Mouse (Mus musculus): ENCODE results near the gene Rhobtb1. TPM values are rescaled to one million over a fixed set of nuclear protein-coding genes. Genes with fewer than 3 reads are reported as not detected.

The Rhobtb1 gene
- polyA plus RNA-seq, 1 experiment from 2014 or later, result 29.4 TPM

DNA sequence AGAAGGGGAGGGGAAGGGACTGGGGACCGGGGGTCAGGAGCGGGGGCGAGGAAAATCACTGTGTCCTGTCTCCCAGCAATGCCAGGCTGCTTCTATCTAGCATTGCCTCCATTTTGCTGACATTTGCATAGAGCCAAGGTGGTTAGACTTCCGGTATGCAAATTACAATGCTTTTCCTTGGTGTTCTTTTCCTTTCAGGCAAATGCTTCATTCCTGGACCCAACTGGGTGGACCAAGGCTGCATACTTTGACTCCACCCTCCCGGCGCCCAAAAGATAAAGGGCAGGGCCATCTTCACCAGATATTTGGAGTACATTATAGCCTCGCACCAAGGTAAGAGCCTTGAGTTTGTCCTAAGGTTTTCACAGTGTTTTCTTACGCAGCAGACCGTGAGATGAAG lies 144.7 kb downstream of the Rhobtb1 start:
- H3K4me1 ChIP-seq (ENCODE audit: control insufficient read depth, insufficient read depth, low read length), result no peaks in the 10 kb centered on the region
- H3K27ac ChIP-seq (ENCODE audit: low read length), result no peak overlapping the region
- 79% methylated on average over 9 of the region's 9 CpGs for WGBS
- no peak for ATAC-seq (replicated peaks; ENCODE audit: extremely low read depth, insufficient read depth, low FRiP score)
- H3K4me2 ChIP-seq (ENCODE audit: low read depth, low read length), result no peak overlapping the region
- H3K4me3 ChIP-seq (ENCODE audit: low read length), result no peak overlapping the region
- H3K36me3 ChIP-seq (ENCODE audit: control insufficient read depth, insufficient read depth), result no peaks in the 10 kb centered on the region
- H3K9ac ChIP-seq (ENCODE audit: low read length), result no peak overlapping the region
- H3K27me3 ChIP-seq (ENCODE audit: control insufficient read depth, insufficient read depth, low read length), result no peaks in the 10 kb centered on the region
- 0 out of 2 replicates have a peak, but pooled peaks cover 2% of the 10 kb centered on the region for H3K9me3 ChIP-seq (replicated peaks; ENCODE audit: control insufficient read depth, low read length)

DNA sequence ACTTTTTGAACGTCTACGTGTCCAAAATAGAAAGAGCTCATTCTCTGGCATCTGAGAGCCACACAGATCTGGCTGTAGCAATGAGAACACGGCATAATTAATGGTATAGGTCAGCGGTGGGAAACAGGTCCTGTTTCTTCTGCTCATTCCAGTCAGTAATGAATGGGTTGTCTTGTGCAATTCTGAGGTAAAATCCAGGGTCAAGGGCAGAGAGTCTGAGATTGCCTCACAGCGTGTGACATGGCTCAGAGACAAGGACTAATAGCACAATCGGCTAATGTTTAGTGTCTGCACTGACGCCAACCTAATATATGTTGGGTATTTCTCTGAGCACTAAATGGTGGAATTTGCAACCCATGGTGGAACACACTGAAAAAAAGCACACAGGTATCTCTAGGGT lies 148.8 kb downstream of the Rhobtb1 start:
- H3K27me3 ChIP-seq (ENCODE audit: control insufficient read depth, insufficient read depth, low read length), result no peaks in the 10 kb centered on the region

DNA sequence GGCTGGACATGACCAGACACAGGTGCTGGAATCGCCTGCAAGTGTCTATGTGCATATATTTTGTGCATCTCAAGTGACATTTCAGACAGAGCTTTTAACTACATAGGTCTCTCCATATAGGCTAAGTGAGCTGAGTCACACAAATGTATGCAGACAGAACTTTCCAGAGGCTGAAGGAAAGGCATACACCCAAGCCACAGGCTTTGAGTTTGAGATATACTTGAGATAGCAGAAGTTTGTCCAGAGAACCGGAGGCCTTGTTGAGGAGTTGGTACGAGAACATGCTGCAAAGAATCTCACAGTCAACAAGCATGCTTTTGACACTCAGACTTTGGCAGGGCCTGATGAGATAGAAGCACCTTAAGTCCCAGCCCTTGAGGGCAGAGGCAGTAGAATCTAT lies 151.4 kb downstream of the Rhobtb1 start:
- no peak overlapping the region for H3K4me3 ChIP-seq (ENCODE audit: low read length)
- ATAC-seq (replicated peaks; ENCODE audit: extremely low read depth, insufficient read depth, low FRiP score), result no peak
- WGBS, result 56% methylated on average over 3 of the region's 3 CpGs

More for the DNA sequence above, 148.8 kb downstream of the Rhobtb1 start:
- no peak for ATAC-seq (replicated peaks; ENCODE audit: extremely low read depth, insufficient read depth, low FRiP score)
- H3K9ac ChIP-seq (ENCODE audit: low read length), result no peak overlapping the region
- H3K4me3 ChIP-seq (ENCODE audit: low read length), result no peak overlapping the region
- H3K27ac ChIP-seq (ENCODE audit: low read length), result no peak overlapping the region
- no peaks in the 10 kb centered on the region for H3K9me3 ChIP-seq (replicated peaks; ENCODE audit: control insufficient read depth, low read length)
- no peak overlapping the region for H3K4me2 ChIP-seq (ENCODE audit: low read depth, low read length)
- no peaks in the 10 kb centered on the region for H3K4me1 ChIP-seq (ENCODE audit: control insufficient read depth, insufficient read depth, low read length)
- WGBS, result 84% methylated on average over 7 of the region's 7 CpGs
- no peaks in the 10 kb centered on the region for H3K36me3 ChIP-seq (ENCODE audit: control insufficient read depth, insufficient read depth)

GRCm38 (mm10) chr10:69304819-69305218 lies 153.6 kb downstream of the Rhobtb1 start:
- Histone ChIP-seq H3K9me3 (replicated peaks; ENCODE audit: control insufficient read depth, low read length) (no peaks in the 10 kb centered on the region), H3K9ac (ENCODE audit: low read length) (no peak overlapping the region), H3K4me1 (ENCODE audit: control insufficient read depth, insufficient read depth, low read length) (no peaks in the 10 kb centered on the region; the same call in 1 of the 2 replicates), H3K27ac (ENCODE audit: low read length) (no peak overlapping the region), H3K4me2 (ENCODE audit: low read depth, low read length) (no peak overlapping the region), H3K36me3 (ENCODE audit: control insufficient read depth, insufficient read depth) (no peaks in the 10 kb centered on the region), H3K27me3 (ENCODE audit: control insufficient read depth, insufficient read depth, low read length) (no peaks in the 10 kb centered on the region), H3K4me3 (ENCODE audit: low read length) (no peak overlapping the region)
- no peak for ATAC-seq (replicated peaks; ENCODE audit: extremely low read depth, insufficient read depth, low FRiP score)
- 83% methylated on average over 3 of the region's 3 CpGs for WGBS

More for the DNA sequence above, 151.4 kb downstream of the Rhobtb1 start:
- H3K4me2 ChIP-seq (ENCODE audit: low read depth, low read length), result no peak overlapping the region
- H3K36me3 ChIP-seq (ENCODE audit: control insufficient read depth, insufficient read depth), result no peaks in the 10 kb centered on the region
- H3K27ac ChIP-seq (ENCODE audit: low read length), result no peak overlapping the region
- H3K9ac ChIP-seq (ENCODE audit: low read length), result no peak overlapping the region
- H3K27me3 ChIP-seq (ENCODE audit: control insufficient read depth, insufficient read depth, low read length), result no peaks in the 10 kb centered on the region
- H3K4me1 ChIP-seq (ENCODE audit: control insufficient read depth, insufficient read depth, low read length), result no peaks in the 10 kb centered on the region; the same call in 1 of the 2 replicates
- no peaks in the 10 kb centered on the region for H3K9me3 ChIP-seq (replicated peaks; ENCODE audit: control insufficient read depth, low read length)

- 34% methylated on average over 7 of the region's 7 CpGs for WGBS
- Histone ChIP-seq H3K9ac (ENCODE audit: low read length) (no peak overlapping the region), H3K4me1 (ENCODE audit: control insufficient read depth, insufficient read depth, low read length) (no peaks in the 10 kb centered on the region; the same call in 1 of the 2 replicates), H3K4me2 (ENCODE audit: low read depth, low read length) (no peak overlapping the region), H3K9me3 (replicated peaks; ENCODE audit: control insufficient read depth, low read length) (no peaks in the 10 kb centered on the region), H3K27ac (ENCODE audit: low read length) (no peak overlapping the region), H3K36me3 (ENCODE audit: control insufficient read depth, insufficient read depth) (no peaks in the 10 kb centered on the region), H3K4me3 (ENCODE audit: low read length) (no peak overlapping the region), H3K27me3 (ENCODE audit: control insufficient read depth, insufficient read depth, low read length) (no peaks in the 10 kb centered on the region)
- ATAC-seq (replicated peaks; ENCODE audit: extremely low read depth, insufficient read depth, low FRiP score), result no peak
Observed at GRCm38 (mm10) chr10:69305600-69305999, 154.4 kb downstream of the Rhobtb1 start.

- ATAC-seq (replicated peaks; ENCODE audit: extremely low read depth, insufficient read depth, low FRiP score), result no peak
- no peak overlapping the region for H3K4me2 ChIP-seq (ENCODE audit: low read depth, low read length)
- no peaks in the 10 kb centered on the region for H3K27me3 ChIP-seq (ENCODE audit: control insufficient read depth, insufficient read depth, low read length)
- no peaks in the 10 kb centered on the region; the same call in 1 of the 2 replicates for H3K4me1 ChIP-seq (ENCODE audit: control insufficient read depth, insufficient read depth, low read length)
- H3K9ac ChIP-seq (ENCODE audit: low read length), result no peak overlapping the region
- H3K4me3 ChIP-seq (ENCODE audit: low read length), result no peak overlapping the region
- WGBS, result 45% methylated on average over 14 of the region's 14 CpGs
- H3K9me3 ChIP-seq (replicated peaks; ENCODE audit: control insufficient read depth, low read length), result no peaks in the 10 kb centered on the region
- no peaks in the 10 kb centered on the region for H3K36me3 ChIP-seq (ENCODE audit: control insufficient read depth, insufficient read depth)
- H3K27ac ChIP-seq (ENCODE audit: low read length), result no peak overlapping the region
Observed at GRCm38 (mm10) chr10:69306205-69306604, 155.0 kb downstream of the Rhobtb1 start.

- WGBS, result 39% methylated on average over 5 of the region's 5 CpGs
- no peak for ATAC-seq (replicated peaks; ENCODE audit: extremely low read depth, insufficient read depth, low FRiP score)
- no peak overlapping the region for H3K4me2 ChIP-seq (ENCODE audit: low read depth, low read length)
Observed at GRCm38 (mm10) chr10:69307067-69307466, 155.8 kb downstream of the Rhobtb1 start.

GRCm38 (mm10) chr10:69309109-69309508 lies 157.9 kb downstream of the Rhobtb1 start:
- no peak for ATAC-seq (replicated peaks; ENCODE audit: extremely low read depth, insufficient read depth, low FRiP score)
- no peak overlapping the region for H3K4me2 ChIP-seq (ENCODE audit: low read depth, low read length)
- WGBS, result 60% methylated on average over 5 of the region's 5 CpGs
- H3K9me3 ChIP-seq (replicated peaks; ENCODE audit: control insufficient read depth, low read length), result no peaks in the 10 kb centered on the region
- no peak overlapping the region for H3K27ac ChIP-seq (ENCODE audit: low read length)
- no peaks in the 10 kb centered on the region for H3K27me3 ChIP-seq (ENCODE audit: control insufficient read depth, insufficient read depth, low read length)
- H3K4me1 ChIP-seq (ENCODE audit: control insufficient read depth, insufficient read depth, low read length), result no peaks in the 10 kb centered on the region; the same call in 1 of the 2 replicates
- H3K4me3 ChIP-seq (ENCODE audit: low read length), result no peak overlapping the region
- H3K9ac ChIP-seq (ENCODE audit: low read length), result no peak overlapping the region
- H3K36me3 ChIP-seq (ENCODE audit: control insufficient read depth, insufficient read depth), result no peaks in the 10 kb centered on the region

More at GRCm38 (mm10) chr10:69307067-69307466, 155.8 kb downstream of the Rhobtb1 start:
- no peak overlapping the region for H3K4me3 ChIP-seq (ENCODE audit: low read length)
- no peak overlapping the region for H3K27ac ChIP-seq (ENCODE audit: low read length)
- H3K36me3 ChIP-seq (ENCODE audit: control insufficient read depth, insufficient read depth), result no peaks in the 10 kb centered on the region
- no peaks in the 10 kb centered on the region for H3K27me3 ChIP-seq (ENCODE audit: control insufficient read depth, insufficient read depth, low read length)
- no peaks in the 10 kb centered on the region; the same call in 1 of the 2 replicates for H3K4me1 ChIP-seq (ENCODE audit: control insufficient read depth, insufficient read depth, low read length)
- H3K9me3 ChIP-seq (replicated peaks; ENCODE audit: control insufficient read depth, low read length), result no peaks in the 10 kb centered on the region
- no peak overlapping the region for H3K9ac ChIP-seq (ENCODE audit: low read length)

DNA sequence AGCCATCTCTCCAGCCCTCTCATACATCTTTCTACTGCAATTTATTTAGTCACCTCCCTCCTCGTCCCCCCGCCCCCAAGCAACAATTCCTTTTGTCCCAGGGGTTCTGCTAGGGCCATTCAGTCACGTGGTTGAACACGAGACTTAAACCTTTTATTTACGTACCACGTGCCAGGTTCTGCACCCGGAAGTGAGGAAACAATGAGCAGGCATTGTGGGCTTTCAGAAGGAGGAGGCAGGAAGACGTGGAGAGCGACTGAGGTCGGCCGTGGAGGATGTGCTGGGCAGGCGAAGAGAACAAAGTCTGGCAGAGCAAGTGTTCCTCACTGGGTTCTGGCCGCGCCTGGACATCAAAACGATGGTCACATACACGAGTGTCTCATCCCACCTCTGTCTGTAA lies 160.6 kb downstream of the Rhobtb1 start:
- Histone ChIP-seq H3K27me3 (ENCODE audit: control insufficient read depth, insufficient read depth, low read length) (no peaks in the 10 kb centered on the region), H3K4me3 (ENCODE audit: low read length) (no peak overlapping the region), H3K9me3 (replicated peaks; ENCODE audit: control insufficient read depth, low read length) (no peaks in the 10 kb centered on the region), H3K36me3 (ENCODE audit: control insufficient read depth, insufficient read depth) (no peaks in the 10 kb centered on the region), H3K4me2 (ENCODE audit: low read depth, low read length) (no peak overlapping the region), H3K9ac (ENCODE audit: low read length) (no peak overlapping the region), H3K4me1 (ENCODE audit: control insufficient read depth, insufficient read depth, low read length) (no peaks in the 10 kb centered on the region), H3K27ac (ENCODE audit: low read length) (no peak overlapping the region)
- no peak for ATAC-seq (replicated peaks; ENCODE audit: extremely low read depth, insufficient read depth, low FRiP score)
- 72% methylated on average over 16 of the region's 16 CpGs for WGBS
